Comparison of ENCODE assay signal across 29 mouse cellular contexts in genomic region chr8:87693741-87694140, GRCm38 (mm10).
DNase-seq lines count a peak whose midpoint lies in the region; ATAC-seq and TF ChIP-seq lines count a peak whose summit lies in the region.
"Had no signal": no experiment of that assay in that cellular context is flagged by ENCODE, and none has a peak within 500 bp of the region (broad histone marks: within the 10 kb centered on the region; RNA-seq: fewer than 3 reads in every experiment).

No protein-coding gene starts in this region.

- no peak for ATAC-seq in forebrain, embryonic 12.5 days (ENCODE audit: low FRiP score)
- ATAC-seq in megakaryocyte, adult 5-6 weeks (ENCODE audit: poor library complexity, severe bottlenecking), result no peak
- ATAC-seq in erythroblast, adult 5-6 weeks (replicated peaks; ENCODE audit: low FRiP score, poor library complexity, severe bottlenecking), result no peak
- ATAC-seq: activated CD4-positive, CD25-positive, alpha-beta regulatory T cell, adult 4 months; forebrain, embryonic 15.5 days; hindbrain, embryonic 16.5 days; intestine, embryonic 16.5 days had no signal

- DNase-seq in forebrain, embryonic 10.5 days (ENCODE audit: extremely low spot score, low spot score), result no peak
- no peak for DNase-seq in limb, embryonic 10.5 days (ENCODE audit: low spot score)
- DNase-seq in kidney, postnatal 10 days, result no peak
- DNase-seq: adrenal gland, adult 8-10 months; cerebellum, adult 8-10 months; cerebellum, postnatal 25 days; gastrocnemius, postnatal 25 days; heart, adult 2 months; heart, postnatal 4 days; kidney, adult 8-10 months; layer of hippocampus, adult 9-11 months; lung, adult 2 months; lung, postnatal 10 days; thymus, postnatal 14 days had no signal

- H3K36me3 ChIP-seq in forebrain, embryonic 10.5 days (replicated peaks), result peaks cover 7% of the 10 kb centered on the region; the same call in 1 of the 2 replicates
- 0 out of 2 replicates have a peak, but pooled peaks cover 3% of the 10 kb centered on the region for H3K36me3 ChIP-seq in forebrain, embryonic 12.5 days (replicated peaks)
- no peaks in the 10 kb centered on the region for H3K36me3 ChIP-seq in megakaryocyte, embryonic 14.5 days (replicated peaks; ENCODE audit: low read length)
- no peaks in the 10 kb centered on the region for H3K36me3 ChIP-seq in E14TG2a.4 (ENCODE audit: insufficient read depth, low read length)
- peaks cover 12% of the 10 kb centered on the region for H3K36me3 ChIP-seq in limb, embryonic 10.5 days
- H3K36me3 ChIP-seq: embryonic facial prominence, embryonic 15.5 days; forebrain, embryonic 15.5 days; heart, embryonic 12.5 days had no signal

- H3K4me2 ChIP-seq in forebrain, embryonic 12.5 days, result no peak overlapping the region
- H3K4me2 ChIP-seq: embryonic facial prominence, embryonic 15.5 days; forebrain, embryonic 15.5 days; heart, embryonic 12.5 days had no signal

- H3K4me1 ChIP-seq in forebrain, embryonic 10.5 days, result peaks cover 100% of the 10 kb centered on the region
- peaks cover 96% of the 10 kb centered on the region for H3K4me1 ChIP-seq in forebrain, embryonic 12.5 days
- H3K4me1 ChIP-seq in megakaryocyte, embryonic 14.5 days, result peaks cover 94% of the 10 kb centered on the region
- peaks cover 85% of the 10 kb centered on the region for H3K4me1 ChIP-seq in E14TG2a.4 (replicated peaks; ENCODE audit: low read depth, low read length)
- peaks cover 79% of the 10 kb centered on the region for H3K4me1 ChIP-seq in limb, embryonic 10.5 days

- H3K4me3 ChIP-seq in forebrain, embryonic 10.5 days, result no peak overlapping the region
- H3K4me3 ChIP-seq in forebrain, embryonic 12.5 days (replicated peaks), result no peak overlapping the region
- peak overlapping the region; percentile 73 for H3K4me3 ChIP-seq in megakaryocyte, embryonic 14.5 days (replicated peaks)
- H3K4me3 ChIP-seq in E14TG2a.4 (replicated peaks; ENCODE audit: low read length), result peak overlapping the region; percentile 29; the same call in 1 of the 2 replicates
- no peak overlapping the region for H3K4me3 ChIP-seq in limb, embryonic 10.5 days
- H3K4me3 ChIP-seq: embryonic facial prominence, embryonic 10.5 days; embryonic facial prominence, embryonic 15.5 days; forebrain, embryonic 15.5 days; heart, adult 2 months; heart, embryonic 12.5 days had no signal

- no peaks in the 10 kb centered on the region for H3K27me3 ChIP-seq in forebrain, embryonic 10.5 days (ENCODE audit: poor library complexity, severe bottlenecking)
- H3K27me3 ChIP-seq in forebrain, embryonic 12.5 days, result no peaks in the 10 kb centered on the region
- H3K27me3 ChIP-seq in megakaryocyte, embryonic 14.5 days (replicated peaks), result peaks cover 2% of the 10 kb centered on the region
- no peaks in the 10 kb centered on the region for H3K27me3 ChIP-seq in E14TG2a.4 (ENCODE audit: insufficient read depth, low read length)
- no peaks in the 10 kb centered on the region for H3K27me3 ChIP-seq in limb, embryonic 10.5 days (ENCODE audit: low read depth, poor library complexity, severe bottlenecking)
- H3K27me3 ChIP-seq: CH12.LX; embryonic facial prominence, embryonic 15.5 days; forebrain, embryonic 15.5 days had no signal

- H3K9me3 ChIP-seq in forebrain, embryonic 10.5 days, result no peaks in the 10 kb centered on the region
- no peaks in the 10 kb centered on the region for H3K9me3 ChIP-seq in forebrain, embryonic 12.5 days
- no peaks in the 10 kb centered on the region; the same call in 1 of the 2 replicates for H3K9me3 ChIP-seq in megakaryocyte, embryonic 14.5 days
- no peaks in the 10 kb centered on the region for H3K9me3 ChIP-seq in E14TG2a.4 (ENCODE audit: low read length)
- no peaks in the 10 kb centered on the region for H3K9me3 ChIP-seq in limb, embryonic 10.5 days (replicated peaks)
- H3K9me3 ChIP-seq: embryonic facial prominence, embryonic 10.5 days; embryonic facial prominence, embryonic 15.5 days; forebrain, embryonic 15.5 days; heart, embryonic 12.5 days had no signal

- 66% methylated on average over 4 of the region's 4 CpGs for WGBS in forebrain, embryonic 10.5 days
- 77% methylated on average over 4 of the region's 4 CpGs for WGBS in forebrain, embryonic 12.5 days
- 75% methylated on average over 4 of the region's 4 CpGs for WGBS in limb, embryonic 10.5 days

- no peak for TF ChIP-seq CTCF in E14TG2a.4 (conservative IDR thresholded peaks at IDR 0.05; ENCODE audit: low read length)

- peak overlapping the region; percentile 56; the same call in 1 of the 2 replicates for H3K27ac ChIP-seq in forebrain, embryonic 10.5 days
- H3K27ac ChIP-seq in forebrain, embryonic 12.5 days, result no peak overlapping the region
- H3K27ac ChIP-seq in limb, embryonic 10.5 days, result peak overlapping the region; percentile 33; the same call in 1 of the 2 replicates
- H3K27ac ChIP-seq: embryonic facial prominence, embryonic 15.5 days; forebrain, embryonic 15.5 days; heart, adult 2 months; kidney, postnatal 0 days; macrophage had no signal

- no peak overlapping the region for H3K9ac ChIP-seq in forebrain, embryonic 12.5 days
- H3K9ac ChIP-seq: embryonic facial prominence, embryonic 15.5 days; forebrain, embryonic 15.5 days; heart, embryonic 12.5 days had no signal

Comparison
In these comparisons a context has a peak if more than half of its experiments do, and no peak if none do; other contexts are left out.
1. H3K4me3 ChIP-seq: peak in megakaryocyte, embryonic 14.5 days (single experiment) and E14TG2a.4 (single experiment); none in forebrain, embryonic 10.5 days (single experiment), forebrain, embryonic 12.5 days (single experiment) and limb, embryonic 10.5 days (single experiment).